Mouse (Mus musculus): ENCODE data around the gene Mlip. TPM values are rescaled to one million over a fixed set of nuclear protein-coding genes. Genes with fewer than 3 reads are reported as not detected.
"Not testable (repeated sequence)": the region's sequence is repeated elsewhere in the genome, so short reads cannot be mapped to it uniquely, and the experiment has no call there.

The Mlip gene
- polyA plus RNA-seq, 1 experiment from 2014 or later, result 17.1 TPM

GRCm38 (mm10) chr9:77148518-77149257, 204.1 kb downstream of the Mlip start:
- Histone ChIP-seq H3K36me3 (ENCODE audit: control insufficient read depth, insufficient read depth, low read length) (no peaks in the 10 kb centered on the region), H3K4me2 (ENCODE audit: low read depth, low read length) (no peak overlapping the region), H3K27me3 (replicated peaks; ENCODE audit: control insufficient read depth, insufficient read depth, low read length) (no peaks in the 10 kb centered on the region), H3K9ac (ENCODE audit: low read depth, low read length) (no peak overlapping the region), H3K27ac (replicated peaks; ENCODE audit: low read depth, low read length) (no peak overlapping the region), H3K9me3 (ENCODE audit: control insufficient read depth, low read length) (no peaks in the 10 kb centered on the region), H3K4me1 (ENCODE audit: control insufficient read depth, insufficient read depth, low read length) (no peaks in the 10 kb centered on the region), H3K4me3 (ENCODE audit: low read depth, low read length) (no peak overlapping the region)
- 90% methylated on average over 3 of the region's 3 CpGs for WGBS
- ATAC-seq (ENCODE audit: low read depth) (no peak), DNase-seq (ENCODE audit: low spot score) (no peak)

GRCm38 (mm10) chr9:77119735-77120134, 233.0 kb downstream of the Mlip start:
- H3K27ac ChIP-seq (replicated peaks; ENCODE audit: low read depth, low read length), result no peak overlapping the region
- no peak overlapping the region for H3K9ac ChIP-seq (ENCODE audit: low read depth, low read length)
- no peak overlapping the region for H3K4me3 ChIP-seq (ENCODE audit: low read depth, low read length)
- no peak overlapping the region for H3K4me2 ChIP-seq (ENCODE audit: low read depth, low read length)
- no peaks in the 10 kb centered on the region for H3K4me1 ChIP-seq (ENCODE audit: control insufficient read depth, insufficient read depth, low read length)
- no peaks in the 10 kb centered on the region for H3K9me3 ChIP-seq (ENCODE audit: control insufficient read depth, low read length)
- ATAC-seq (ENCODE audit: low read depth) (no peak), DNase-seq (ENCODE audit: low spot score) (no peak)
- no peaks in the 10 kb centered on the region for H3K27me3 ChIP-seq (replicated peaks; ENCODE audit: control insufficient read depth, insufficient read depth, low read length)
- H3K36me3 ChIP-seq (ENCODE audit: control insufficient read depth, insufficient read depth, low read length), result no peaks in the 10 kb centered on the region
- WGBS, result 88% methylated on average over 1 of the region's 1 CpGs

- Histone ChIP-seq H3K4me3 (ENCODE audit: low read depth, low read length) (no peak overlapping the region), H3K4me2 (ENCODE audit: low read depth, low read length) (no peak overlapping the region), H3K36me3 (ENCODE audit: control insufficient read depth, insufficient read depth, low read length) (no peaks in the 10 kb centered on the region), H3K4me1 (ENCODE audit: control insufficient read depth, insufficient read depth, low read length) (no peaks in the 10 kb centered on the region), H3K27ac (replicated peaks; ENCODE audit: low read depth, low read length) (no peak overlapping the region), H3K9me3 (ENCODE audit: control insufficient read depth, low read length) (no peaks in the 10 kb centered on the region), H3K9ac (ENCODE audit: low read depth, low read length) (no peak overlapping the region), H3K27me3 (replicated peaks; ENCODE audit: control insufficient read depth, insufficient read depth, low read length) (no peaks in the 10 kb centered on the region)
- WGBS, result 81% methylated on average over 1 of the region's 1 CpGs
- DNase-seq (ENCODE audit: low spot score), result no peak
- no peak for ATAC-seq (ENCODE audit: low read depth)
Measured at GRCm38 (mm10) chr9:77096886-77097285, 255.9 kb downstream of the Mlip start.

GRCm38 (mm10) chr9:77083221-77083620, 269.5 kb downstream of the Mlip start:
- H3K27ac ChIP-seq (replicated peaks; ENCODE audit: low read depth, low read length), result not testable (repeated sequence)

GRCm38 (mm10) chr9:77071676-77072075, 281.1 kb downstream of the Mlip start:
- no peak overlapping the region for H3K4me3 ChIP-seq (ENCODE audit: low read depth, low read length)
- ATAC-seq (ENCODE audit: low read depth) (no peak), DNase-seq (ENCODE audit: low spot score) (no peak)

More at GRCm38 (mm10) chr9:77083221-77083620, 269.5 kb downstream of the Mlip start:
- WGBS, result 73% methylated on average over 1 of the region's 1 CpGs
- not testable (repeated sequence) for H3K9me3 ChIP-seq (ENCODE audit: control insufficient read depth, low read length); H3K4me2 ChIP-seq (ENCODE audit: low read depth, low read length); H3K4me1 ChIP-seq (ENCODE audit: control insufficient read depth, insufficient read depth, low read length); H3K9ac ChIP-seq (ENCODE audit: low read depth, low read length); DNase-seq (ENCODE audit: low spot score); ATAC-seq (ENCODE audit: low read depth); H3K36me3 ChIP-seq (ENCODE audit: control insufficient read depth, insufficient read depth, low read length); H3K27me3 ChIP-seq (replicated peaks; ENCODE audit: control insufficient read depth, insufficient read depth, low read length); H3K4me3 ChIP-seq (ENCODE audit: low read depth, low read length)

GRCm38 (mm10) chr9:77056611-77057010, 296.2 kb downstream of the Mlip start:
- H3K27ac ChIP-seq (replicated peaks; ENCODE audit: low read depth, low read length), result no peak overlapping the region
- ATAC-seq (ENCODE audit: low read depth), result no peak
- H3K4me3 ChIP-seq (ENCODE audit: low read depth, low read length), result no peak overlapping the region
- H3K9me3 ChIP-seq (ENCODE audit: control insufficient read depth, low read length), result no peaks in the 10 kb centered on the region
- 68% methylated on average over 4 of the region's 4 CpGs for WGBS
- H3K9ac ChIP-seq (ENCODE audit: low read depth, low read length), result no peak overlapping the region
- no peak overlapping the region for H3K4me2 ChIP-seq (ENCODE audit: low read depth, low read length)
- H3K36me3 ChIP-seq (ENCODE audit: control insufficient read depth, insufficient read depth, low read length), result no peaks in the 10 kb centered on the region
- peak; percentile 9 for DNase-seq (ENCODE audit: low spot score)
- H3K4me1 ChIP-seq (ENCODE audit: control insufficient read depth, insufficient read depth, low read length), result no peaks in the 10 kb centered on the region
- H3K27me3 ChIP-seq (replicated peaks; ENCODE audit: control insufficient read depth, insufficient read depth, low read length), result no peaks in the 10 kb centered on the region

More at GRCm38 (mm10) chr9:77071676-77072075, 281.1 kb downstream of the Mlip start:
- WGBS, result 74% methylated on average over 2 of the region's 2 CpGs
- H3K9me3 ChIP-seq (ENCODE audit: control insufficient read depth, low read length), result no peaks in the 10 kb centered on the region
- H3K36me3 ChIP-seq (ENCODE audit: control insufficient read depth, insufficient read depth, low read length), result no peaks in the 10 kb centered on the region
- H3K27me3 ChIP-seq (replicated peaks; ENCODE audit: control insufficient read depth, insufficient read depth, low read length), result no peaks in the 10 kb centered on the region
- H3K4me2 ChIP-seq (ENCODE audit: low read depth, low read length), result no peak overlapping the region
- H3K27ac ChIP-seq (replicated peaks; ENCODE audit: low read depth, low read length), result no peak overlapping the region
- no peak overlapping the region for H3K9ac ChIP-seq (ENCODE audit: low read depth, low read length)
- no peaks in the 10 kb centered on the region for H3K4me1 ChIP-seq (ENCODE audit: control insufficient read depth, insufficient read depth, low read length)

GRCm38 (mm10) chr9:77054426-77055193, 298.2 kb downstream of the Mlip start:
- Histone ChIP-seq H3K27me3 (replicated peaks; ENCODE audit: control insufficient read depth, insufficient read depth, low read length) (no peaks in the 10 kb centered on the region), H3K36me3 (ENCODE audit: control insufficient read depth, insufficient read depth, low read length) (no peaks in the 10 kb centered on the region), H3K4me1 (ENCODE audit: control insufficient read depth, insufficient read depth, low read length) (no peaks in the 10 kb centered on the region), H3K27ac (replicated peaks; ENCODE audit: low read depth, low read length) (no peak overlapping the region), H3K9me3 (ENCODE audit: control insufficient read depth, low read length) (no peaks in the 10 kb centered on the region), H3K9ac (ENCODE audit: low read depth, low read length) (no peak overlapping the region), H3K4me2 (ENCODE audit: low read depth, low read length) (no peak overlapping the region), H3K4me3 (ENCODE audit: low read depth, low read length) (no peak overlapping the region)
- no peak for DNase-seq (ENCODE audit: low spot score)
- 78% methylated on average over 9 of the region's 9 CpGs for WGBS
- no peak for ATAC-seq (ENCODE audit: low read depth)
